Mouse (Mus musculus): ENCODE measurements at regions not wholly inside any gene's neighbourhood (a gene's known extent, or its start where the extent isn't known, plus 50 kb on each side); places are given as distances from the start of the nearest gene placed in this dataset.
"Not testable (repeated sequence)": the region's sequence is repeated elsewhere in the genome, so short reads cannot be mapped to it uniquely, and the experiment has no call there.

DNA sequence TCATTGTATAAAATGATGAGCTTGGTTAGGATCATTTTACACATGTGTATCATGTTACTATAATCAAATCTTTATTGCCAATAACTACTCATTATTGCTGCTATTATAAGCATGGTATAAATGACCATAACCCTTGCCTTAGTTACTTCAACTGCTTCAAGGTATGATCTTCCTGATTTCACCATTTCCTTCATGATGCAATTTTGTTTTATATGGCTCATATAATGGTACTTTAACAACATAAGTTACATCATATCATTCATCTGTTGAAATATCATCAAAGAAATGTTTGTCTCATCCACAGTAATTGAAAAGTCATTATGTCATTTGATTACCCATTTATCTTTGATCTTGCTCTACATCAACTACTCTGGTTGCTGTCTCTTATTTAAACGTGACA lies 188.3 kb upstream of the Cntn5 start:
- H3K27ac ChIP-seq (ENCODE audit: insufficient read depth, low read depth) = no peak overlapping the region
- no peak for TF ChIP-seq MEF2A (IDR thresholded peaks at IDR 0.05; ENCODE audit: borderline replicate concordance, low read depth, low read length)
- no peak for TF ChIP-seq MYC (IDR thresholded peaks at IDR 0.05; ENCODE audit: low read depth, low read length)
- TF ChIP-seq RAD21 (IDR thresholded peaks at IDR 0.05; ENCODE audit: low read depth, low read length) = no peak
- TF ChIP-seq BHLHE40 (IDR thresholded peaks at IDR 0.05; ENCODE audit: low read depth, low read length) = no peak
- TF ChIP-seq ZC3H11A (IDR thresholded peaks at IDR 0.05; ENCODE audit: low read depth, low read length) = no peak
- TF ChIP-seq POLR2A (IDR thresholded peaks at IDR 0.05; ENCODE audit: low read depth, low read length) = no peak
- no peak for TF ChIP-seq CHD2 (IDR thresholded peaks at IDR 0.05; ENCODE audit: low read length)
- TF ChIP-seq USF2 (conservative IDR thresholded peaks at IDR 0.05; ENCODE audit: low read depth, low read length) = no peak
- TF ChIP-seq NELFE (IDR thresholded peaks at IDR 0.05; ENCODE audit: low read depth, low read length) = no peak
- no peaks in the 10 kb centered on the region for H3K36me3 ChIP-seq (replicated peaks in 1 of 2; ENCODE audit: control insufficient read depth in 1 of 2, insufficient read depth in 1 of 2, low read length in 1 of 2)
- no peaks in the 10 kb centered on the region for H3K27me3 ChIP-seq (replicated peaks)
- H3K4me1 ChIP-seq (ENCODE audit: control insufficient read depth in 1 of 2, insufficient read depth in 2 of 2) = no peaks in the 10 kb centered on the region
- H3K4me2 ChIP-seq (ENCODE audit: insufficient read depth, low read depth, poor library complexity, severe bottlenecking) = no peak overlapping the region
- DNase-seq (ENCODE audit: extremely low read depth) = no peak
- no peaks in the 10 kb centered on the region for H3K9me3 ChIP-seq (replicated peaks; ENCODE audit: low read length)
- H3K79me2 ChIP-seq (replicated peaks; ENCODE audit: control insufficient read depth, extremely low read depth, insufficient read depth, poor library complexity, severe bottlenecking) = no peaks in the 10 kb centered on the region
- in situ Hi-C loops (cut with MboI; ENCODE audit: low pct_ligation_motif_present, low pct_unique_long_range_greater_than_20kb, low sequenced_read_pairs) = no loop called here
- dilution Hi-C loops (cut with MboI; ENCODE audit: extremely low pct_ligation_motif_present, extremely low pct_unique_long_range_greater_than_20kb, low sequenced_read_pairs) = no loop called here
- H3K4me3 ChIP-seq (replicated peaks in 1 of 3; ENCODE audit: low read depth in 2 of 3, low read length in 2 of 3, poor library complexity in 1 of 3) = no peak overlapping the region
- no peak overlapping the region for H3K9ac ChIP-seq (ENCODE audit: insufficient read depth, low read depth)

DNA sequence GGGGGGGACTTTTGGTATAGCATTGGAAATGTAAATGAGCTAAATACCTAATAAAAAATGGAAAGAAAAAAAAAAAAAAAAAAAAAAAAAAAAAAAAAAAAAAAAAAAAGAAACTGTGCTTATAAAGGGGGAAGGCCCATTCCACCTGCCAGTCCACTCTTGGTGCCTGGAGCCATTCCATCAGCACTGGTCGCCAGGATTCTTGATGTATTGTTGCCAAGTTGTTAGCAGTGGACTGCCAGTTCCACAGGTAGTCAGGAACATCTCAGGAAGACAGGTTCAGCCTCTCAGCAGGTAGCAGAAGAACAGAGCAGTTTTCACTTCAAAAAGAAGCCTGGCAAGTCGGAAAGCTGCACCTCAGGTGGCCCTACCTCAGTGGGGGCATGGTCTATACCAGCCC lies 162.6 kb upstream of the Cntn5 start:
- H3K4me3 ChIP-seq (replicated peaks in 1 of 3; ENCODE audit: low read depth in 2 of 3, low read length in 2 of 3, poor library complexity in 1 of 3); H3K79me2 ChIP-seq (replicated peaks; ENCODE audit: control insufficient read depth, extremely low read depth, insufficient read depth, poor library complexity, severe bottlenecking); H3K9me3 ChIP-seq (replicated peaks; ENCODE audit: low read length); H3K4me1 ChIP-seq (ENCODE audit: control insufficient read depth in 1 of 2, insufficient read depth in 2 of 2); H3K27me3 ChIP-seq (replicated peaks); dilution Hi-C loops (cut with MboI; ENCODE audit: extremely low pct_ligation_motif_present, extremely low pct_unique_long_range_greater_than_20kb, low sequenced_read_pairs); H3K9ac ChIP-seq (ENCODE audit: insufficient read depth, low read depth); H3K36me3 ChIP-seq (replicated peaks in 1 of 2; ENCODE audit: control insufficient read depth in 1 of 2, insufficient read depth in 1 of 2, low read length in 1 of 2); H3K4me2 ChIP-seq (ENCODE audit: insufficient read depth, low read depth, poor library complexity, severe bottlenecking); in situ Hi-C loops (cut with MboI; ENCODE audit: low pct_ligation_motif_present, low pct_unique_long_range_greater_than_20kb, low sequenced_read_pairs); DNase-seq (ENCODE audit: extremely low read depth); H3K27ac ChIP-seq (ENCODE audit: insufficient read depth, low read depth): not testable (repeated sequence)

DNA sequence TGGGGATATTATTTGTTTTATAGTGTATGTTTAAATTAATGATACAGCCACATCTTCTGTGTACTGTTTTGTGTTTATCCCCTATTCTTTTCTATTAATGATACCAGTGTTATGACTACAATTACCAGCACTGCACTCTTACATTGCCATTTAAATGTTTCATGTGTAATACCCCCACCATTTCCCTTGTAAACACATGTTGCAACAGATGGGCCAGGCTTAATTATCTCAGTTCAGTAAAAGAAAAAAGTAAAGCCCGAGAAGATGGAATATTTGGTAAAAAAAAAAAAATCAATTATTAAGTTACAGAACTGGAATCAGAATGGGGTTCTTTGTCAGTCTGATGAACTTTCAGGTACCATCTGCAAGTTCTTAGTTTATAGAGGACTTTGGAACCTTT lies 158.3 kb upstream of the Cntn5 start:
- Histone ChIP-seq H3K27ac (ENCODE audit: insufficient read depth, low read depth) (no peak overlapping the region), H3K9me3 (replicated peaks; ENCODE audit: low read length) (no peaks in the 10 kb centered on the region), H3K79me2 (replicated peaks; ENCODE audit: control insufficient read depth, extremely low read depth, insufficient read depth, poor library complexity, severe bottlenecking) (no peaks in the 10 kb centered on the region), H3K4me2 (ENCODE audit: insufficient read depth, low read depth, poor library complexity, severe bottlenecking) (no peak overlapping the region), H3K4me1 (ENCODE audit: control insufficient read depth in 1 of 2, insufficient read depth in 2 of 2) (no peaks in the 10 kb centered on the region), H3K36me3 (replicated peaks in 1 of 2; ENCODE audit: control insufficient read depth in 1 of 2, insufficient read depth in 1 of 2, low read length in 1 of 2) (no peaks in the 10 kb centered on the region), H3K27me3 (replicated peaks) (no peaks in the 10 kb centered on the region), H3K9ac (ENCODE audit: insufficient read depth, low read depth) (no peak overlapping the region), H3K4me3 (replicated peaks in 1 of 3; ENCODE audit: low read depth in 2 of 3, low read length in 2 of 3, poor library complexity in 1 of 3) (no peak overlapping the region)
- no peak for TF ChIP-seq JUN (IDR thresholded peaks at IDR 0.05; ENCODE audit: insufficient read depth, low read depth, low read length)
- TF ChIP-seq RAD21 (IDR thresholded peaks at IDR 0.05; ENCODE audit: low read depth, low read length) = no peak
- no peak for TF ChIP-seq ZMIZ1 (IDR thresholded peaks at IDR 0.05; ENCODE audit: low read depth, low read length)
- TF ChIP-seq HCFC1 (IDR thresholded peaks at IDR 0.05; ENCODE audit: low read depth, low read length) = no peak
- TF ChIP-seq CHD2 (IDR thresholded peaks at IDR 0.05; ENCODE audit: low read length) = no peak
- TF ChIP-seq UBTF (IDR thresholded peaks at IDR 0.05; ENCODE audit: low read depth, low read length) = no peak
- no peak for TF ChIP-seq ZC3H11A (IDR thresholded peaks at IDR 0.05; ENCODE audit: low read depth, low read length)
- TF ChIP-seq IRF4 (IDR thresholded peaks at IDR 0.05; ENCODE audit: low read depth, low read length) = no peak
- TF ChIP-seq MXI1 (IDR thresholded peaks at IDR 0.05; ENCODE audit: low read depth, low read length) = no peak
- TF ChIP-seq CTCF (conservative IDR thresholded peaks at IDR 0.05 in 1 of 2, IDR thresholded peaks at IDR 0.05 in 1 of 2; ENCODE audit: low read depth in 2 of 2, low read length in 2 of 2) = no peak
- TF ChIP-seq POLR2AphosphoS2 (IDR thresholded peaks at IDR 0.05; ENCODE audit: low read depth, low read length) = no peak
- no peak for TF ChIP-seq USF2 (conservative IDR thresholded peaks at IDR 0.05; ENCODE audit: low read depth, low read length)
- TF ChIP-seq MYC (IDR thresholded peaks at IDR 0.05; ENCODE audit: low read depth, low read length) = no peak
- no peak for TF ChIP-seq TCF12 (IDR thresholded peaks at IDR 0.05; ENCODE audit: low read depth, low read length)
- no peak for TF ChIP-seq MEF2A (IDR thresholded peaks at IDR 0.05; ENCODE audit: borderline replicate concordance, low read depth, low read length)
- no peak for TF ChIP-seq EP300 (IDR thresholded peaks at IDR 0.05; ENCODE audit: low read length)
- no peak for TF ChIP-seq ZNF384 (IDR thresholded peaks at IDR 0.05; ENCODE audit: low read depth, low read length)
- TF ChIP-seq TBP (conservative IDR thresholded peaks at IDR 0.05; ENCODE audit: low read depth, low read length) = no peak
- in situ Hi-C loops (cut with MboI; ENCODE audit: low pct_ligation_motif_present, low pct_unique_long_range_greater_than_20kb, low sequenced_read_pairs) (no loop called here), dilution Hi-C loops (cut with MboI; ENCODE audit: extremely low pct_ligation_motif_present, extremely low pct_unique_long_range_greater_than_20kb, low sequenced_read_pairs) (no loop called here)
- DNase-seq (ENCODE audit: extremely low read depth) = no peak
